Mouse (Mus musculus) forebrain, embryonic 15.5 days (tissue): ENCODE data around the gene Zkscan3. TPM values are rescaled to one million over a fixed set of nuclear protein-coding genes. Genes with fewer than 3 reads are reported as not detected.
"Not testable (repeated sequence)": the region's sequence is repeated elsewhere in the genome, so short reads cannot be mapped to it uniquely, and the experiment has no call there.

ENCODE experiments used
- ATAC-seq: fragments of 200-750 bp; cut with Nextera tagmentation; replicated peaks from 2 replicates; pipeline ENCODE4 v1.8.0; 2017; ENCODE audit warnings: mild to moderate bottlenecking, moderate TSS enrichment, moderate library complexity
- H3K27ac ChIP-seq: fragments of 300-500 bp; sonication (generic); replicated peaks from 2 replicates; pipeline ENCODE4 v1.5.1; 2015; ENCODE audit warnings: mild to moderate bottlenecking, inconsistent platforms
- H3K27me3 ChIP-seq: fragments of 300-500 bp; sonication (generic); 2 replicates; pipeline ENCODE4 v1.6.1; 2015; ENCODE audit warnings: inconsistent platforms
- H3K36me3 ChIP-seq: fragments of 300-500 bp; sonication (generic); 2 replicates; pipeline ENCODE4 v1.6.1; 2015; ENCODE audit warnings: mild to moderate bottlenecking, inconsistent platforms
- H3K4me1 ChIP-seq: fragments of 300-500 bp; sonication (generic); 2 replicates; pipeline ENCODE4 v1.6.1; 2015; ENCODE audit warnings: inconsistent platforms
- H3K4me2 ChIP-seq: fragments of 300-500 bp; sonication (generic); replicated peaks from 2 replicates; pipeline ENCODE4 v1.6.1; 2015; ENCODE audit warnings: mild to moderate bottlenecking, inconsistent platforms
- H3K4me3 ChIP-seq: fragments of 300-500 bp; sonication (generic); 2 replicates; pipeline ENCODE4 v1.5.1; 2015; ENCODE audit warnings: mild to moderate bottlenecking, inconsistent platforms
- H3K9ac ChIP-seq: fragments of 300-500 bp; sonication (generic); replicated peaks from 2 replicates; pipeline ENCODE4 v1.6.1; 2015; ENCODE audit warnings: mild to moderate bottlenecking, inconsistent platforms
- H3K9me3 ChIP-seq: fragments of 300-500 bp; sonication (generic); 2 replicates; pipeline ENCODE4 v1.6.1; 2016; ENCODE audit warnings: inconsistent platforms
- WGBS: fragments of 180-500 bp; shearing (Covaris S2); methylation state at CpG from one replicate; pipeline ENCODE4 v1.1.7; 2015; ENCODE audit warnings: mixed read lengths; 5-methylcytosine and 5-hydroxymethylcytosine counted together
- polyA plus RNA-seq: library from polyadenylated mRNA; unstranded; fragments of >200 nt; fragmentation: Nextera tagmentation; extraction: Ambion mirVana; gene quantifications from 2 replicates; pipeline ENCODE4 v1.2.1, GENCODE M21; 2015

The Zkscan3 gene
- polyA plus RNA-seq, 1 experiment from 2014 or later, result 98.8 TPM

- H3K4me1 ChIP-seq, result no peaks in the 10 kb centered on the region
- no peaks in the 10 kb centered on the region for H3K27me3 ChIP-seq
- H3K27ac ChIP-seq, result no peak overlapping the region
- no peaks in the 10 kb centered on the region for H3K9me3 ChIP-seq
- no peak overlapping the region for H3K9ac ChIP-seq
- H3K36me3 ChIP-seq, result no peaks in the 10 kb centered on the region
- 86% methylated on average over 4 of the region's 4 CpGs for WGBS
- H3K4me2 ChIP-seq, result no peak overlapping the region
- H3K4me3 ChIP-seq, result no peak overlapping the region
- no peak for ATAC-seq
These were observed 12.7 kb upstream of the Zkscan3 start for GRCm38 (mm10) chr13:21415266-21415665.

GRCm38 (mm10) chr13:21414231-21415212, 12.0 kb upstream of the Zkscan3 start:
- H3K9ac ChIP-seq, result no peak overlapping the region
- no peak overlapping the region for H3K4me3 ChIP-seq
- H3K4me1 ChIP-seq, result no peaks in the 10 kb centered on the region
- no peak overlapping the region for H3K27ac ChIP-seq
- H3K27me3 ChIP-seq, result no peaks in the 10 kb centered on the region
- ATAC-seq, result no peak
- WGBS, result 72% methylated on average over 15 of the region's 15 CpGs
- no peaks in the 10 kb centered on the region for H3K36me3 ChIP-seq
- no peak overlapping the region for H3K4me2 ChIP-seq
- no peaks in the 10 kb centered on the region for H3K9me3 ChIP-seq

GRCm38 (mm10) chr13:21408805-21409459, 6.4 kb upstream of the Zkscan3 start:
- no peaks in the 10 kb centered on the region for H3K36me3 ChIP-seq
- WGBS, result 54% methylated on average over 11 of the region's 11 CpGs
- H3K9me3 ChIP-seq, result no peaks in the 10 kb centered on the region
- H3K27ac ChIP-seq, result peak overlapping the region; percentile 85
- peak overlapping the region; percentile 71 for H3K4me2 ChIP-seq
- H3K27me3 ChIP-seq, result no peaks in the 10 kb centered on the region
- peak; percentile 49 for ATAC-seq
- peak overlapping the region; percentile 70 for H3K9ac ChIP-seq
- H3K4me1 ChIP-seq, result peaks cover 5% of the 10 kb centered on the region
- peak overlapping the region; percentile 54 for H3K4me3 ChIP-seq

- Histone ChIP-seq H3K4me2 (peak overlapping the region; percentile 71), H3K4me1 (peaks cover 6% of the 10 kb centered on the region), H3K36me3 (no peaks in the 10 kb centered on the region), H3K9me3 (no peaks in the 10 kb centered on the region), H3K27ac (peak overlapping the region; percentile 85), H3K4me3 (peak overlapping the region; percentile 54), H3K27me3 (no peaks in the 10 kb centered on the region), H3K9ac (peak overlapping the region; percentile 70)
- peak; percentile 97 for ATAC-seq
- 4% methylated on average over 27 of the region's 27 CpGs for WGBS
These were observed 5.6 kb upstream of the Zkscan3 start for GRCm38 (mm10) chr13:21407969-21408804.

GRCm38 (mm10) chr13:21407341-21407740, 4.8 kb upstream of the Zkscan3 start:
- Histone ChIP-seq H3K27ac (no peak overlapping the region), H3K9me3 (no peaks in the 10 kb centered on the region), H3K4me2 (no peak overlapping the region), H3K36me3 (no peaks in the 10 kb centered on the region), H3K4me3 (no peak overlapping the region), H3K9ac (no peak overlapping the region), H3K27me3 (no peaks in the 10 kb centered on the region), H3K4me1 (peaks cover 7% of the 10 kb centered on the region)
- 78% methylated on average over 11 of the region's 11 CpGs for WGBS
- ATAC-seq, result no peak

- Histone ChIP-seq H3K4me1 (peaks cover 35% of the 10 kb centered on the region), H3K4me3 (peak overlapping the region; percentile 97), H3K9ac (peak overlapping the region; percentile 90), H3K9me3 (no peaks in the 10 kb centered on the region), H3K36me3 (peaks cover 11% of the 10 kb centered on the region), H3K4me2 (peak overlapping the region; percentile 67), H3K27ac (peak overlapping the region; percentile 70; the same call in 1 of the 2 replicates), H3K27me3 (no peaks in the 10 kb centered on the region)
- 1% methylated on average over 2 of the region's 2 CpGs for WGBS
- peak; percentile 49; the same call in 1 of the 2 replicates for ATAC-seq
These were observed 293 bp upstream of the Zkscan3 start for GRCm38 (mm10) chr13:21402848-21403247.

- peak overlapping the region; percentile 70 for H3K27ac ChIP-seq
These were observed 794 bp downstream of the Zkscan3 start for GRCm38 (mm10) chr13:21401636-21402286.

GRCm38 (mm10) chr13:21401166-21401565, 1.4 kb downstream of the Zkscan3 start:
- Histone ChIP-seq H3K9ac (peak overlapping the region; percentile 90; the same call in 1 of the 2 replicates), H3K4me1 (peaks cover 32% of the 10 kb centered on the region), H3K4me2 (peak overlapping the region; percentile 67), H3K27ac (no peak overlapping the region), H3K27me3 (no peaks in the 10 kb centered on the region), H3K4me3 (peak overlapping the region; percentile 97), H3K36me3 (peaks cover 11% of the 10 kb centered on the region), H3K9me3 (no peaks in the 10 kb centered on the region)
- ATAC-seq, result no peak
- 70% methylated on average over 3 of the region's 3 CpGs for WGBS

More at GRCm38 (mm10) chr13:21401636-21402286, 794 bp downstream of the Zkscan3 start:
- Histone ChIP-seq H3K4me2 (peak overlapping the region; percentile 67), H3K9ac (peak overlapping the region; percentile 90), H3K4me1 (peaks cover 32% of the 10 kb centered on the region), H3K27me3 (no peaks in the 10 kb centered on the region), H3K36me3 (peaks cover 11% of the 10 kb centered on the region), H3K4me3 (peak overlapping the region; percentile 97), H3K9me3 (no peaks in the 10 kb centered on the region)
- WGBS, result 12% methylated on average over 12 of the region's 12 CpGs
- peak; percentile 53 for ATAC-seq

GRCm38 (mm10) chr13:21397486-21397885, 5.1 kb downstream of the Zkscan3 start:
- Histone ChIP-seq H3K4me2 (no peak overlapping the region), H3K9ac (no peak overlapping the region), H3K36me3 (peaks cover 41% of the 10 kb centered on the region), H3K27me3 (no peaks in the 10 kb centered on the region), H3K9me3 (no peaks in the 10 kb centered on the region), H3K4me1 (peaks cover 30% of the 10 kb centered on the region), H3K4me3 (no peak overlapping the region), H3K27ac (no peak overlapping the region)
- WGBS, result 91% methylated on average over 2 of the region's 2 CpGs
- no peak for ATAC-seq

GRCm38 (mm10) chr13:21396048-21396447, 6.5 kb downstream of the Zkscan3 start:
- WGBS, result 98% methylated on average over 18 of the region's 18 CpGs
- not testable (repeated sequence) for H3K4me2 ChIP-seq, H3K4me3 ChIP-seq, H3K27me3 ChIP-seq, ATAC-seq, H3K9me3 ChIP-seq, H3K27ac ChIP-seq, H3K9ac ChIP-seq
- H3K4me1 ChIP-seq, result peaks cover 20% of the 10 kb centered on the region
- H3K36me3 ChIP-seq, result peaks cover 55% of the 10 kb centered on the region

GRCm38 (mm10) chr13:21395623-21396022, 6.9 kb downstream of the Zkscan3 start:
- peaks cover 59% of the 10 kb centered on the region for H3K36me3 ChIP-seq
- ATAC-seq, result no peak

More at GRCm38 (mm10) chr13:21395623-21396022, 6.9 kb downstream of the Zkscan3 start:
- Histone ChIP-seq H3K9me3 (no peaks in the 10 kb centered on the region), H3K4me3 (no peak overlapping the region), H3K4me1 (peaks cover 16% of the 10 kb centered on the region), H3K4me2 (no peak overlapping the region), H3K27me3 (no peaks in the 10 kb centered on the region), H3K9ac (no peak overlapping the region), H3K27ac (no peak overlapping the region)
- 96% methylated on average over 6 of the region's 6 CpGs for WGBS
